Mouse (Mus musculus) thymus, adult 2 months (tissue): Measurements from ENCODE around the gene Lgals4. TPM values are rescaled to one million over a fixed set of nuclear protein-coding genes. Genes with fewer than 3 reads are reported as not detected.

Source experiments
- DNase-seq: peaks from one replicate; pipeline ENCODE4 v3.0.0; 2021
- H3K27ac ChIP-seq: fragments of 200-500 bp; 2 replicates; pipeline ENCODE4 v1.5.1; 2012; ENCODE audit warnings: low read length, control low read depth; ENCODE audit not compliant: control insufficient read depth, insufficient read depth
- H3K27me3 ChIP-seq: fragments of 200-500 bp; 2 replicates; pipeline ENCODE4 v1.6.1; 2012; ENCODE audit warnings: mild to moderate bottlenecking, low read length, moderate library complexity, mixed read lengths; ENCODE audit not compliant: control insufficient read depth, insufficient read depth
- H3K36me3 ChIP-seq: fragments of 200-500 bp; 2 replicates; pipeline ENCODE4 v1.6.1; 2012; ENCODE audit warnings: mild to moderate bottlenecking, low read length, moderate library complexity; ENCODE audit not compliant: control insufficient read depth, insufficient read depth
- H3K4me1 ChIP-seq: fragments of 200-500 bp; replicated peaks from 2 replicates; pipeline ENCODE4 v1.6.1; 2012; ENCODE audit warnings: low read length; ENCODE audit not compliant: control insufficient read depth, insufficient read depth
- H3K4me3 ChIP-seq: fragments of 200-500 bp; 2 replicates; pipeline ENCODE4 v1.5.1; 2012; ENCODE audit warnings: mild to moderate bottlenecking, low read length, control low read depth, moderate library complexity; ENCODE audit not compliant: control insufficient read depth, insufficient read depth
- CTCF ChIP-seq: fragments of 200-500 bp; IDR thresholded peaks from 2 replicates; pipeline ENCODE4 v1.5.1; 2012; ENCODE audit warnings: mild to moderate bottlenecking, control low read depth, low read length, moderate library complexity, borderline replicate concordance; ENCODE audit not compliant: control insufficient read depth, poor library complexity, insufficient read depth; ENCODE audit errors: extremely low read depth
- POLR2A ChIP-seq: fragments of 200-500 bp; IDR thresholded peaks from 2 replicates; pipeline ENCODE4 v1.6.1; 2012; ENCODE audit warnings: mild to moderate bottlenecking, low read length, control low read depth, moderate library complexity; ENCODE audit not compliant: control insufficient read depth, poor library complexity, insufficient read depth; ENCODE audit errors: extremely low read depth
- WGBS: fragments of 180-500 bp; shearing (Covaris S2); methylation state at CpG from one replicate; pipeline ENCODE4 v1.1.7; 2018; 5-methylcytosine and 5-hydroxymethylcytosine counted together
- polyA plus RNA-seq: library from polyadenylated mRNA; depleted of rRNA; stranded (reverse); fragments of >200 nt; gene quantifications from 2 replicates; pipeline ENCODE4 v1.2.3, GENCODE M21; 2012

Gene Lgals4
- polyA plus RNA-seq, 1 experiment: 29.7 TPM

DNA sequence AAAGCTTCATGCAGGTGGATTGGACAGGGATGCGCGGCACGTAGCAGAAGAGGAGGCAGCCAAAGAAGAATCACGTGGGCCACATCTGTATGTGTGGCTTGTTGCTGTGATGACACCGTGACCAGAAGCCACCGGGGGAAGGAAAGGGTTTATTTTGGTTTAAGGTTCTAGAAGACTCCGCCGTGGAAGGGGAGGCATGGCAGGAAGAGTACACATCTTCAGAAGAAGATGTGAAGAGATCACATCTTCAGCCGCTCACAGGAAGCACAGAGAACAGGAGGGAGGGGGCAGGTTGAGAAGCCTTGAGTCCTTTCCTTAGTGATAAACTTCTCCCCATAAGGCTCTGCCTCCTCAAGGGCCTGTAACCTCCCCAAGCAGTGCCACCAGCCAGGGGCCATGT is 33.7 kb upstream of the Lgals4 start:
- Histone ChIP-seq H3K4me1 (peaks cover 42% of the 10 kb centered on the region), H3K4me3 (no peak overlapping the region), H3K27ac (peak overlapping the region; percentile 88), H3K27me3 (no peaks in the 10 kb centered on the region), H3K36me3 (peaks cover 9% of the 10 kb centered on the region)
- 15% methylated on average over 9 of the region's 9 CpGs for WGBS
- TF ChIP-seq POLR2A (no peak), CTCF (no peak)
- DNase-seq: peak; percentile 43

GRCm38 (mm10) chr7:28801451-28801850 is 32.2 kb upstream of the Lgals4 start:
- no peak for DNase-seq
- Histone ChIP-seq H3K4me3 (no peak overlapping the region), H3K27ac (no peak overlapping the region), H3K4me1 (peaks cover 30% of the 10 kb centered on the region), H3K36me3 (peaks cover 9% of the 10 kb centered on the region), H3K27me3 (no peaks in the 10 kb centered on the region)
- WGBS: 92% methylated on average over 3 of the region's 3 CpGs
- TF ChIP-seq POLR2A (no peak), CTCF (no peak)

DNA sequence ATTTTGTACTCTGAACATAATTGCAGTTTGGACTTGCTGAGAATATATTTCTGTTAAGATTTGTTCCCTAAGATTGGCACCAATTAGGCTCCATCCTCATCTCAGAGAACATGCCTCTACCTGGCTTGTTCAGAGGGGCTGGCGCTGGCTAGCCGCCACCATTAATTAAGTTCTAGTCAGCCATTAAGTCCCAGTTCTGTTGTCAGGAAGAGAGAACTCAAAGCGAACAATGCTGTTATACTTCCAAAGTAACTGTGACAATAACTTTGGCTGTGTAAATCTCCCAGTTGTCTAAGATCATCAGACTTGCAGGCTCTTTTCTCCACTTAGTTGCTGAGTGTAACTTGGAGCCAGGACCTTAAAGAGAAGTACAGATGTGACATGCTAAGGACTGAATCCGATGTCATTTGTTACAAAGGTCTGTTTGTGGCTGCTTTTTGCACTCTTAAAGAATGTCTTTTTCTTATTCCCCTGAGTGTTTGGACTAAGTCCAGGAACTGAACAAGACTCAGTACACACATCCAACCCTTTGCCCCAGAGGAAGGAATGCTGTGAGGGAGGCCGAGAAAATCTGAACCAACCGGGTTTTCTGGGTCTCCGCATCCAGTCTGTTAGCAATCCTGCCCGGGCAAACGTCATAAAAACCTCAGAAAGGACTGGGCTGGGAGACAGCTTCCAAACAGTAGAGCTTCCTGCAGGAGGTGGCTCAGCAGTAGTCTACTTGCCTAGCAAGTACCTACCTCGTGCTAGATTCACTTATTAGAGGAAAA is 31.6 kb upstream of the Lgals4 start:
- Histone ChIP-seq H3K36me3 (peaks cover 9% of the 10 kb centered on the region), H3K4me1 (peaks cover 28% of the 10 kb centered on the region), H3K27me3 (no peaks in the 10 kb centered on the region), H3K4me3 (no peak overlapping the region), H3K27ac (no peak overlapping the region)
- no peak for DNase-seq
- no peak for TF ChIP-seq CTCF
- TF ChIP-seq POLR2A: no peak
- WGBS: 67% methylated on average over 10 of the region's 10 CpGs

DNA sequence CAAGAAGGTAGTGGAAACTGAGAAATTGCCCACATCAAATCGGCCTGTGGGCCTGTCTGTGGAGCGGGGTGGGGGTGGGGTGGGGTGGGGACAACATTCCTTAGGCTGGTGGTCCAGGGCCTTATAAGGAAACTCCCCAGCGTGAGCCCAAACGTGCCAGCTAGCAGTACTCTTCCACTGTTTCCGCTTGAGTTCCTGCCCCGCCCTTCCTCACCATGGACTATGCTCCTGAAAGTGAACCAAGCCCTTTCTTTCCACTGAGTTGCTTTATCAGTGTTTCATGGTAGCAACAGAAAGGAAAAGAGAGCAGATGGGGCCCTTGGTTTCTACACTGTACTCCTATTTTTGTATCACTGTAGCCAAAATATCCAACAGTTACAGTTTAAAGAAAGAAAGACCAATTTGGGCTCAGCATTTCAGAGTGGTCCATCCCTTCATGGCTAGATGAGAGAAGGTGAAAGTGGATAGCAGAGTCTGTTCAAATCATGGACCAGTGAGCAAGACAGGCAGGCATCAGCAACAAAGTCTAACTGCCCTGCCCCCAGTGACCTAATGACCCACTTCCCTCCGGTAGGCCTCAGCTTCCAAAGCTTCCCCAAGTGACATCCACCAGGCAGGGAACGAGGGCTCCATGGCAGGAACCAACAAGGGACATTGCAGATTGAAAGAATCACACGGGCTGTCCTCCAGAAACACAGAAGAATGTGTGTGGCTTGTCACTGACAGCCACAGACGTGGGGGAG is 30.6 kb upstream of the Lgals4 start:
- no peak overlapping the region for H3K27ac ChIP-seq
- WGBS: 60% methylated on average over 10 of the region's 10 CpGs
- H3K4me1 ChIP-seq: peaks cover 29% of the 10 kb centered on the region
- H3K27me3 ChIP-seq: no peaks in the 10 kb centered on the region
- no peak for DNase-seq
- TF ChIP-seq POLR2A: no peak
- TF ChIP-seq CTCF: no peak
- peaks cover 7% of the 10 kb centered on the region; the same call in 1 of the 2 replicates for H3K36me3 ChIP-seq
- H3K4me3 ChIP-seq: no peak overlapping the region

DNA sequence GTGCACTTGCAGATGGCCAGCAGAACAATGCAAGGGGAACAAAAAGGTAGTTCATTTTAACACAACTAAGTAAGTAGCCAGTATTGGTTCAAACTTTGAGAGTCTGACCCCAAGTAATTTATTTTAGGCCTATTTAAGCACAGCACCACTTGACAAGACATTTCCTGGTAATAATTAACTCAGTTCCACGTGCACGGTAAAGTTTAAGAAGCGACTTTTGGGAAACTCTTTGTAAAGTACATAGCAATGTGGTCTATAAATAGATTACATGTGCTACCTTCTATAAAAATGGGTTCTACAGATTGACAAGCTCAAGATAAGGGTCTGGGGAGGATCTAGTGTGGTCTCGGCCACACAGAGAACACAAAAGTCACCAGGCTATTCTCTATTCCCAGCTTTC is 29.9 kb upstream of the Lgals4 start:
- TF ChIP-seq CTCF (no peak), POLR2A (no peak)
- H3K4me1 ChIP-seq: peaks cover 32% of the 10 kb centered on the region
- no peak for DNase-seq
- H3K27ac ChIP-seq: no peak overlapping the region
- no peak overlapping the region for H3K4me3 ChIP-seq
- H3K27me3 ChIP-seq: no peaks in the 10 kb centered on the region
- peaks cover 2% of the 10 kb centered on the region; the same call in 1 of the 2 replicates for H3K36me3 ChIP-seq
- WGBS: 95% methylated on average over 4 of the region's 4 CpGs

- 75% methylated on average over 4 of the region's 4 CpGs for WGBS
- TF ChIP-seq CTCF (no peak), POLR2A (no peak)
- H3K4me1 ChIP-seq: peaks cover 20% of the 10 kb centered on the region
- H3K4me3 ChIP-seq: no peak overlapping the region
- no peak overlapping the region for H3K27ac ChIP-seq
- no peaks in the 10 kb centered on the region for H3K27me3 ChIP-seq
- DNase-seq: no peak
- H3K36me3 ChIP-seq: no peaks in the 10 kb centered on the region
Observed at GRCm38 (mm10) chr7:28806869-28807268, 26.8 kb upstream of the Lgals4 start.
